Mouse (Mus musculus): ENCODE results near the gene Ier3. TPM values are rescaled to one million over a fixed set of nuclear protein-coding genes. Genes with fewer than 3 reads are reported as not detected.

The Ier3 gene
- polyA plus RNA-seq, 1 experiment from 2014 or later, result 40.4 TPM

- 55% methylated on average over 9 of the region's 9 CpGs for WGBS
- peak overlapping the region; percentile 83 for H3K4me2 ChIP-seq (replicated peaks; ENCODE audit: low read depth, low read length)
- H3K4me3 ChIP-seq (ENCODE audit: low read length), result peak overlapping the region; percentile 68
- peak overlapping the region; percentile 98 for H3K27ac ChIP-seq (ENCODE audit: low read length)
- no peak for ATAC-seq (ENCODE audit: low FRiP score, low TSS enrichment)
- H3K9ac ChIP-seq (replicated peaks; ENCODE audit: low read length), result peak overlapping the region; percentile 85
- peaks cover 44% of the 10 kb centered on the region for H3K4me1 ChIP-seq (ENCODE audit: insufficient read depth, low read length)
- H3K36me3 ChIP-seq (ENCODE audit: insufficient read depth, low read length), result peaks cover 10% of the 10 kb centered on the region; the same call in 1 of the 2 replicates
- peaks cover 4% of the 10 kb centered on the region; the same call in 1 of the 2 replicates for H3K9me3 ChIP-seq (ENCODE audit: low read length)
- no peaks in the 10 kb centered on the region for H3K27me3 ChIP-seq (ENCODE audit: insufficient read depth, low read length)
These were observed 48.8 kb downstream of the Ier3 start for GRCm38 (mm10) chr17:35870151-35870883.

GRCm38 (mm10) chr17:35870884-35871696, 49.6 kb downstream of the Ier3 start:
- H3K36me3 ChIP-seq (ENCODE audit: insufficient read depth, low read length), result peaks cover 15% of the 10 kb centered on the region; the same call in 1 of the 2 replicates
- peak overlapping the region; percentile 68 for H3K4me3 ChIP-seq (ENCODE audit: low read length)
- H3K9ac ChIP-seq (replicated peaks; ENCODE audit: low read length), result peak overlapping the region; percentile 85; the same call in 1 of the 2 replicates
- H3K4me1 ChIP-seq (ENCODE audit: insufficient read depth, low read length), result peaks cover 43% of the 10 kb centered on the region
- no peaks in the 10 kb centered on the region for H3K27me3 ChIP-seq (ENCODE audit: insufficient read depth, low read length)
- peak overlapping the region; percentile 98 for H3K27ac ChIP-seq (ENCODE audit: low read length)
- peaks cover 4% of the 10 kb centered on the region; the same call in 1 of the 2 replicates for H3K9me3 ChIP-seq (ENCODE audit: low read length)
- no peak for ATAC-seq (ENCODE audit: low FRiP score, low TSS enrichment)
- peak overlapping the region; percentile 83 for H3K4me2 ChIP-seq (replicated peaks; ENCODE audit: low read depth, low read length)
- WGBS, result 82% methylated on average over 8 of the region's 8 CpGs

Small RNAs within 50 kb of the gene (microRNA-seq; reads per million reads assigned to microRNA genes)
- not detected for gene Gm28033

Other genes with a start within 250 kb of the Ier3 start
- gene Sfta2, start 220.1 kb upstream of the Ier3 start, polyA plus RNA-seq (2015; fragmentation: Nextera tagmentation; extraction: Ambion mirVana), result 1.8 and 7.3 TPM in 2 replicates
- gene Gm9573, start 195.0 kb upstream of the Ier3 start, polyA plus RNA-seq (2015; fragmentation: Nextera tagmentation; extraction: Ambion mirVana), result not detected in 2 replicates
- 0.17 and 0.23 TPM in 2 replicates for gene Mucl3, start 178.0 kb upstream of the Ier3 start, polyA plus RNA-seq (2015; fragmentation: Nextera tagmentation; extraction: Ambion mirVana)
- 19.8 and 21.0 TPM in 2 replicates for gene Vars2, start 154.1 kb upstream of the Ier3 start, polyA plus RNA-seq (2015; fragmentation: Nextera tagmentation; extraction: Ambion mirVana)
- gene Gtf2h4, start 147.9 kb upstream of the Ier3 start, polyA plus RNA-seq (2015; fragmentation: Nextera tagmentation; extraction: Ambion mirVana), result 51.9 and 55.6 TPM in 2 replicates
- 107 and 108 TPM in 2 replicates for gene Ddr1, start 117.1 kb upstream of the Ier3 start, polyA plus RNA-seq (2015; fragmentation: Nextera tagmentation; extraction: Ambion mirVana)
- gene Flot1, start 1.5 kb downstream of the Ier3 start, polyA plus RNA-seq (2015; fragmentation: Nextera tagmentation; extraction: Ambion mirVana), result 52.7 and 56.9 TPM in 2 replicates
- gene Tubb5, start 16.6 kb downstream of the Ier3 start, polyA plus RNA-seq (2015; fragmentation: Nextera tagmentation; extraction: Ambion mirVana), result 905 and 985 TPM in 2 replicates
- gene Mdc1, start 19.8 kb downstream of the Ier3 start, polyA plus RNA-seq (2015; fragmentation: Nextera tagmentation; extraction: Ambion mirVana), result 16.3 and 16.7 TPM in 2 replicates
- 63.3 and 67.0 TPM in 2 replicates for gene Nrm, start 39.6 kb downstream of the Ier3 start, polyA plus RNA-seq (2015; fragmentation: Nextera tagmentation; extraction: Ambion mirVana)
- gene Ppp1r18, start 43.9 kb downstream of the Ier3 start, polyA plus RNA-seq (2015; fragmentation: Nextera tagmentation; extraction: Ambion mirVana), result 22.2 and 25.2 TPM in 2 replicates
- 45.1 and 48.2 TPM in 2 replicates for gene Dhx16, start 58.1 kb downstream of the Ier3 start, polyA plus RNA-seq (2015; fragmentation: Nextera tagmentation; extraction: Ambion mirVana)
- gene 2310061I04Rik, start 75.7 kb downstream of the Ier3 start, polyA plus RNA-seq (2015; fragmentation: Nextera tagmentation; extraction: Ambion mirVana), result 33.3 and 36.5 TPM in 2 replicates
- 82.2 and 102 TPM in 2 replicates for gene Atat1, start 88.4 kb downstream of the Ier3 start, polyA plus RNA-seq (2015; fragmentation: Nextera tagmentation; extraction: Ambion mirVana)
- gene Mrps18b, start 94.7 kb downstream of the Ier3 start, polyA plus RNA-seq (2015; fragmentation: Nextera tagmentation; extraction: Ambion mirVana), result 88.0 and 89.7 TPM in 2 replicates
- 47.2 and 54.8 TPM in 2 replicates for gene Ppp1r10, start 94.8 kb downstream of the Ier3 start, polyA plus RNA-seq (2015; fragmentation: Nextera tagmentation; extraction: Ambion mirVana)
- 80.7 and 95.8 TPM in 2 replicates for gene Abcf1, start 148.1 kb downstream of the Ier3 start, polyA plus RNA-seq (2015; fragmentation: Nextera tagmentation; extraction: Ambion mirVana)
- 55.7 and 57.8 TPM in 2 replicates for gene Gnl1, start 158.2 kb downstream of the Ier3 start, polyA plus RNA-seq (2015; fragmentation: Nextera tagmentation; extraction: Ambion mirVana)
- gene Prr3, start 158.6 kb downstream of the Ier3 start, polyA plus RNA-seq (2015; fragmentation: Nextera tagmentation; extraction: Ambion mirVana), result 46.6 and 47.9 TPM in 2 replicates
- gene H2-T24, start 198.9 kb downstream of the Ier3 start, polyA plus RNA-seq (2015; fragmentation: Nextera tagmentation; extraction: Ambion mirVana), result 2.2 and 3.1 TPM in 2 replicates
- 4.5 and 5.9 TPM in 2 replicates for gene H2-T23, start 211.2 kb downstream of the Ier3 start, polyA plus RNA-seq (2015; fragmentation: Nextera tagmentation; extraction: Ambion mirVana)
- gene H2-T22, start 221.1 kb downstream of the Ier3 start, polyA plus RNA-seq (2015; fragmentation: Nextera tagmentation; extraction: Ambion mirVana), result 13.9 and 16.0 TPM in 2 replicates
- gene Gm6034, start 221.3 kb downstream of the Ier3 start, polyA plus RNA-seq (2015; fragmentation: Nextera tagmentation; extraction: Ambion mirVana), result 0.10 TPM in 1 of 2 replicates, not detected in the other
- not detected in 2 replicates for gene Gm11127, start 236.7 kb downstream of the Ier3 start, polyA plus RNA-seq (2015; fragmentation: Nextera tagmentation; extraction: Ambion mirVana)

Measured in kidney, embryonic 16.5 days (tissue).